Mouse (Mus musculus): ENCODE measurements around the gene Iqsec1.

DNA sequence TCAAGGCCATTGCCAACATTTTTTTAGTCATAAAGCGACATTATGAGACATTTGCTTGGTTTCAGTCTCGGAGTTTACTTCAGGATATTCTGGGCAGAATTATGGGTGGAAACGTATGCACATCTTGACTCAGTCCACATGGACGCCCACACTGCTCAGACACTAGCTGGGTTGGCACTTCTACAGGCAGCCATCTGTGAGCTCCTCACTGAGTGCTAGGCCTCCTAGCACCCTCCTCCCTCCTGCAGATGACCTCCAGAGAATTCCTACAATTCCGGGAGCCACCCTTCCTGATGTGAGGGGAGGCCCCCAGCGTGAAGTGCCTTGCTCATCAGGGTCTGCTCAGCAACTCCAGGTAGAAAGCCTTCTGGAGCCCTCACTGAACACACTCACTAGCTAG is 158.9 kb downstream of the Iqsec1 start:
- TF ChIP-seq CTCF (IDR thresholded peaks at IDR 0.05; ENCODE audit: low read depth, low read length) (no peak), TAL1 (conservative IDR thresholded peaks at IDR 0.05; ENCODE audit: low read depth, low read length) (no peak), POLR2AphosphoS5 (IDR thresholded peaks at IDR 0.05; ENCODE audit: insufficient replicate concordance, low read depth, low read length) (no peak)
